Mouse (Mus musculus) CH12.LX (cell line): ENCODE results near the gene Epb41l1.

Experiments used
- CTCF ChIP-seq, 2 experiments: IDR thresholded peaks in 1 of 2; conservative IDR thresholded peaks in 1 of 2; 2 replicates each; pipeline ENCODE4 v1.5.1; 2011 to 2012; ENCODE audit warnings: low read depth in 2 of 2, low read length in 2 of 2, improper control_type of control experiment in 1 of 2, inconsistent platforms in 1 of 2, mild to moderate bottlenecking in 1 of 2, moderate library complexity in 1 of 2
- EP300 ChIP-seq: IDR thresholded peaks from 2 replicates; pipeline ENCODE4 v1.6.1; 2011; ENCODE audit warnings: low read length, improper control_type of control experiment
- MAZ ChIP-seq: IDR thresholded peaks from 2 replicates; pipeline ENCODE4 v1.6.1; 2012; ENCODE audit warnings: low read depth, mild to moderate bottlenecking, inconsistent platforms, low read length, improper control_type of control experiment, moderate library complexity
- POLR2A ChIP-seq: IDR thresholded peaks from 2 replicates; pipeline ENCODE4 v1.6.1; 2011; ENCODE audit warnings: low read depth, mild to moderate bottlenecking, improper control_type of control experiment, low read length
- POLR2AphosphoS2 ChIP-seq: IDR thresholded peaks from 2 replicates; pipeline ENCODE4 v1.6.1; 2011; ENCODE audit warnings: low read depth, low read length, improper control_type of control experiment
- SIN3A ChIP-seq: IDR thresholded peaks from 2 replicates; pipeline ENCODE4 v1.6.1; 2012; ENCODE audit warnings: low read length, improper control_type of control experiment, inconsistent platforms
- UBTF ChIP-seq: IDR thresholded peaks from 2 replicates; pipeline ENCODE4 v1.6.1; 2012; ENCODE audit warnings: low read depth, mild to moderate bottlenecking, inconsistent platforms, low read length, improper control_type of control experiment, moderate library complexity

DNA sequence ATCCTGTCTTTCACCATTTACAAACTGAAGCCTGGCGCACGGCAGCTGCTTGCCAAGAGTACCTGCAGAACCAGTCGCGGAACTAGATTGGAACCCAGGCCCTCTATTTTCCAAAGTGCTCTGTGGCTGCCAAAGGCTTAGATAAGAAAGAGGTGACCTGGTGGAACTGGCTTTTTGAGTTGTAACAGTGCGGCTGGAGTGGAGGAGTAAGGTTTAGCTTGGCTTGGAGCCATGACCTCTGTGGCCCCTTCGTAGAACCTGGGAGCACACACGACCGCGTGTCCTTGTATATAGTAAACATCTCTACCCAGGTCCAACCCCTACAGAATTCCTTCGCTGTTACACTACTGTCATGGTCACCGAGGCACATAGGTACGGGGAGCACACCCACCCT, 54.2 kb downstream of the Epb41l1 start:
- TF ChIP-seq CTCF (conservative IDR thresholded peaks at IDR 0.05 in 1 of 2, IDR thresholded peaks at IDR 0.05 in 1 of 2; ENCODE audit: low read depth in 2 of 2, low read length in 2 of 2) (no peak), EP300 (no peak), SIN3A (no peak), POLR2A (no peak), UBTF (no peak), MAZ (no peak), POLR2AphosphoS2 (no peak)
